Mouse (Mus musculus) lung, adult 2 months (tissue): ENCODE data around the gene Gm3159.
"Not testable (repeated sequence)": the region's sequence is repeated elsewhere in the genome, so short reads cannot be mapped to it uniquely, and the experiment has no call there.

ENCODE experiments used
- CTCF ChIP-seq: fragments of 200-500 bp; IDR thresholded peaks from 2 replicates; pipeline ENCODE4 v1.5.1; 2011; ENCODE audit warnings: mild to moderate bottlenecking, low read length, control low read depth; ENCODE audit not compliant: insufficient read depth
- POLR2A ChIP-seq: fragments of 200-500 bp; IDR thresholded peaks from 2 replicates; pipeline ENCODE4 v1.6.1; 2011; ENCODE audit warnings: low read depth, mild to moderate bottlenecking, control low read depth, low read length, borderline replicate concordance; ENCODE audit errors: extremely low read depth

DNA sequence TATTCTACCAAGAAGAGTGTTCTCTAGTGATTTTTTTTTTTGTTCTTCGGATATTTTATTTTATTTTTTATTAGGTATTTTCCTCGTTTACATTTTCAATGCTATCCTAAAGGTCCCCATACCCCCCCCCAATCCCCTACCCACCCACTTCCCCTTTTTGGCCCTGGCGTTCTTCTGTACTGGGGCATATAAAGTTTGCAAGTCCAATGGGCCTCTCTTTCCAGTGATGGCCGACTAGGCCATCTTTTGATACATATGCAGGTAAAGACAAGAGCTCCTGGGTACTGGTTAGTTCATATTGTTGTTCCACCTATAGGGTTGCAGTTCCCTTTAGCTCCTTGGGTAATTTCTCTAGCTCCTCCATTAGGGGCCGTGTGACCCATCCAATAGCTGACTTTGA, 3.9 kb downstream of the Gm3159 start:
- TF ChIP-seq POLR2A, CTCF: not testable (repeated sequence)
